Mouse (Mus musculus) kidney, adult 2 months (tissue): ENCODE data around the gene Aimp1.
A peak's percentile ranks its signal among the peaks of the same experiment; 100 is the strongest.

ENCODE experiments used
- CTCF ChIP-seq: fragments of 200-500 bp; conservative IDR thresholded peaks from 2 replicates; pipeline ENCODE4 v1.5.1; 2011; ENCODE audit warnings: low read depth, mild to moderate bottlenecking, control low read depth, low read length, moderate library complexity, mixed read lengths; ENCODE audit not compliant: insufficient read depth, insufficient read length
- POLR2A ChIP-seq: fragments of 200-500 bp; IDR thresholded peaks from one replicate; pipeline ENCODE4 v1.6.1; 2011; ENCODE audit warnings: low read depth, low read length, control low read depth

- no peak for TF ChIP-seq CTCF
- TF ChIP-seq POLR2A: peak; percentile 13
These were observed 531 bp downstream of the Aimp1 start, which contains the start of gene Tbck for GRCm38 (mm10) chr3:132683447-132684230.
